Mouse (Mus musculus) monocyte, adult 59 days (primary cell): Measurements from ENCODE around the gene Akr1c14. TPM values are rescaled to one million over a fixed set of nuclear protein-coding genes. Genes with fewer than 3 reads are reported as not detected.

Experiments used
- total RNA-seq, 2 experiments: library from RNA; stranded (reverse); gene quantifications; one replicate each; pipeline ENCODE4 v1.2.4; 2023

The Akr1c14 gene
- not detected for total RNA-seq

GRCm38 (mm10) chr13:4048719-4049118 is at the start of gene Akr1c14:
TSS of gene Akr1c14 (plus strand) at chr13:4049011.

Other genes with a start within 250 kb of the Akr1c14 start
- not detected for gene Calml3, start 244.7 kb upstream of the Akr1c14 start, total RNA-seq
- not detected for gene Calm4, start 211.3 kb upstream of the Akr1c14 start, total RNA-seq
- gene Calm5, start 194.8 kb upstream of the Akr1c14 start, total RNA-seq, result not detected
- gene Net1, start 130.8 kb upstream of the Akr1c14 start, total RNA-seq, result 10 to 100 TPM; 17.6 to 19.3 TPM
- not detected for gene Tubal3, start 130.7 kb upstream of the Akr1c14 start, total RNA-seq
- gene Ucn3, start 103.7 kb upstream of the Akr1c14 start, total RNA-seq, result not detected
- not detected for gene Akr1c18, start 101.6 kb downstream of the Akr1c14 start, total RNA-seq
- gene Akr1c13, start 142.1 kb downstream of the Akr1c14 start, total RNA-seq, result 10 to 100 TPM; 14.5 to 17.8 TPM
- gene Akr1c19, start 179.7 kb downstream of the Akr1c14 start, total RNA-seq, result not detected
- not detected for gene Akr1c12, start 230.4 kb downstream of the Akr1c14 start, total RNA-seq